Mouse (Mus musculus) adrenal gland, postnatal 10 days (tissue): ENCODE data around the gene Gm21818. TPM values are rescaled to one million over a fixed set of nuclear protein-coding genes. Genes with fewer than 3 reads are reported as not detected.
"Not testable (repeated sequence)": the region's sequence is repeated elsewhere in the genome, so short reads cannot be mapped to it uniquely, and the experiment has no call there.

Experiments used
- DNase-seq: peaks from one replicate; pipeline ENCODE4 v3.0.0; 2021; ENCODE audit warnings: mixed read lengths
- long read RNA-seq, 2 experiments: library from polyadenylated mRNA; stranded (forward); transcript quantifications; one replicate each; pipeline ENCODE4 v2.0.0; 2021
- total RNA-seq, 2 experiments: library from RNA; stranded (reverse); gene quantifications; 2 replicates each; pipeline ENCODE4 v1.2.3; 2021

Gene Gm21818
- total RNA-seq, result not detected
- long read RNA-seq, experiment 1, result 0 reads
- long read RNA-seq, experiment 2, result 0 reads

DNA sequence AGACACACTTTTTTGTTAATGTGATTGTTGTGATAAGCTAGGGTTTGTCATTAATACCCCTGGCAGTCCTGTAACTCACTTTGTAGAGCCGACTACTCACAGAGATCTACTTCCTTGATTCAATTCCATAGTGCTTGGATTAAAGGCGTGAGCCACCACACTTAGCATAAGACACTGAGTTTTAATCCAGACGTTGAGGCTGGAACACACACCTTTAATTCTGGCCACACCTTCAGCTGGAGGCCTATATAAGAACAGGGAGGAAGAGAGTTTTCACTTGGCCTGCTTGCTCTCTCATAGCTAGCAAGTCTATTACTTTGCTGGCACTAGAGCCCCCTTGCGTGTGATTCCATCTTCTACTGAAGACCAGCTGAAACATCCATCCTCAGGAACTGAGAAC, at the start of gene Gm21818:
TSS of gene Gm21818 (plus strand) at position 301 of the 400 bp plus-strand sequence.
- DNase-seq, result not testable (repeated sequence)

DNA sequence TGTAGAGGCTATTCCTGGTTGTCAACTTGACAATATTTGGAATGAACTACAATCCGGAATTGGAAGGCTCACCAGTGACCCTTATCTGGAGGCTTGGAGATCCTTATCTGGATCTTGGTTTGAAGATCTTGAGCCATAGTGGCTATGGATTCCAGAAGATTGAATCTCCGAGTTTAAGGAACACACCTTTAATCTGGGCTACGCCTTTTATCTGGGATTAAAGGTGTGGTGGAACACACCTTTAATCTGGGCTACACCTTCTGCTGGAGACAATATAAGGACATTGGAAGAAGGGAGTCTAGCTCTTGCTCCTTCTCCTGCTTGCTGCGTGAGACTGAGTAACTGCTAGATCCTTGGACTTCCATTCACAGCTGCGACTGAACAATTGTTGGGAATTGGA, 32.3 kb upstream of the Gm21818 start, which contains the start of gene Gm20767:
TSS of gene Gm20767 (plus strand) at position 301 of the 400 bp plus-strand sequence.
- DNase-seq, result not testable (repeated sequence)

GRCm38 (mm10) chr13:120142348-120142747, 29.9 kb upstream of the Gm21818 start:
- DNase-seq, result not testable (repeated sequence)

DNA sequence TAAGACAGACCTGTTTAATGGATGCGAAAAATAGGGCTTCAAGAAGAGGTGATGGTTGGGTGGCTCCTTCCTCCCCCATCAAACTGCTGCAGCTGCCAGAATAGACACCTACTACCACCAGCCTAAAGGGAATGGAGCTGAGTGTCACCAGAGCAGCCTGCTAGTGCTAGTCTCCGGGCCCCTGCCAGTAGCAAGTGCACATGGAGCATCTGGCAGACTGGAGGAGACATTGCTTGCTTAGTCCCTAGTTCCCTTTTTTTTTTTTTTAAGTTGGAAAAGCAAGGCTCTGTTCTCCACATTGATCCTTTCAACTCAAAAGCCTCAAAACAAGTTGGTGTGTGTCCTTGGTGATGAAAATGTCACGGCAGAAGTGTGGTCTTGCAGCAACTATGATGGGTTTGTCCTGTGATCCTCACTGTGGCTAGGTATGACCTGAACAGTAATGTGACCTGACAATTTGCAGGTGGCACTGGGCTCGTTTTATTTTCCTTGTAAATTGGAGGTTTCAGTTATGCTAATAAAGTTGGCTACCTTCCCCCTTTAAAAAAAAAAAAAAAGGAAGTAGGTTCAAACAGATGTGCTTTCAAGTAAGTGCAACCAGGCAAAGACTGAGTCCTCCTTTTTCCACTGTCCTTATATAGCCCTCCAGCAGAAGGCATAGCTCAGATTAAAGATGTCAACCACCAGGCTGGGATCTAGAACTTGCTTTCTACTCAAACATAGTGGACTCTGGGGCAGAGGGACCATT, 22.4 kb upstream of the Gm21818 start:
- DNase-seq, result not testable (repeated sequence)

- DNase-seq, result not testable (repeated sequence)
Observed at GRCm38 (mm10) chr13:120150589-120150988, 21.6 kb upstream of the Gm21818 start.

- peak; percentile 25 for DNase-seq
Observed at GRCm38 (mm10) chr13:120168301-120168700, 3.9 kb upstream of the Gm21818 start.

DNA sequence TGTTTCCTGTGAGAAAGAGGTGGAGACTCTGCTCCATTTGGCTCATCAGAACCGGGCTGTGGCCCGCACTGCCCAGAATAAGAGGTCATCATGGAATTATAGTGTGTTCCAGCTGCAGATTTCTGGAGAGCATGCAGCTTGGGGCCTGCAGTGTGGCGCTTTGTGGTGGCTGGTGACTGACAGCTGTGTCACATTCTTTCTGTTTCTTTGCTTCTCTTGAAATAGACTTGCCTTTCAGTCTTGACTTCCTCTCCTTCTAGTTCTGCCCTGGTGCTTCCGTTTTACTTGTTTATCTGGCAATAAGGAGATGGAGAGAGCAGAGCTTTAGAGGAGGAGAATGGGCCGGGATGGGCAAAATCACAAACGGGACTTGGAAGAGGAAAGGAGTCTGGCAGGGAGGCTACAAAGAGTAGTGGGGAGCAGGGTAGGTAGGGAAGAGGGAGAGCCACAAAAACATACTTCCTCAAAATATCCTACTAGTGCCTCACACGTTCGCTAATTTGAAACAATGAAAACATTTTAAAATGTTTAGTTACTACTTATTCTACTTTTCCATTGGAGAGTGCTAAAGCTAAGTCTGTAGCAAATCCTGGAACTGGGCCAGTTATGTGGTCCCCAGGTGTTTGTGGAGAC, 24.1 kb downstream of the Gm21818 start:
- DNase-seq, result not testable (repeated sequence)

DNA sequence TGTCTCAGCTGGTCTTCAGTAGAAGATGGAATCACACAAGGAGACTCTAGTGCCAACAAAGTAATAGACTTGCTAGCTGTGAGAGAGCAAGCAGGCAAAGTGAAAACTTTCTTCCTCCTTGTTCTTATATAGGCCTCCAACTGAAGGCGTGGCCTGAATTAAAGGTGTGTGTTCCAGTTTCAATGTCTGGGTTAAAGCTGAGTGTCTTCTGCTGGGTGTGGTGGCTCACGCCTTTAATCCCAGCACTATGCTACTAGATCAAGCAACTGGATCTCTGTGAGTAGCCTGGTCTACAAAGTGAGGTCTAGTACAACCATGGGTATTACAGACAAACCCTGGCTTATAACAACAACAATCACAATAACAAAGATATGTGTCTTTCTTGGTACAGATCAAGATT, 43.6 kb downstream of the Gm21818 start, which contains the start of gene Gm21762:
TSS of gene Gm21762 (minus strand) at position 101 of the 400 bp plus-strand sequence.
- DNase-seq, result not testable (repeated sequence)

- DNase-seq, result not testable (repeated sequence)
Observed at GRCm38 (mm10) chr13:120220922-120221321, 48.7 kb downstream of the Gm21818 start.

GRCm38 (mm10) chr13:120223012-120223659, 50.9 kb downstream of the Gm21818 start:
- DNase-seq, result not testable (repeated sequence)

Other genes starting within 250 kb of the Gm21818 start
- not detected for gene Gm21761, start 243.2 kb upstream of the Gm21818 start, total RNA-seq
- gene B020031M17Rik, start 221.6 kb upstream of the Gm21818 start, total RNA-seq, result not detected
- not detected for gene Gm36079, start 145.4 kb upstream of the Gm21818 start, total RNA-seq
- under 1 TPM; 0.36 to 0.45 TPM for gene Gm21188, start 120.2 kb upstream of the Gm21818 start, total RNA-seq
- gene Gm20767, start 32.2 kb upstream of the Gm21818 start, total RNA-seq, result not detected
- not detected for gene Gm21762, start 43.5 kb downstream of the Gm21818 start, total RNA-seq
- not detected for gene Gm21731, start 66.7 kb downstream of the Gm21818 start, total RNA-seq
- gene AF067061, start 90.7 kb downstream of the Gm21818 start, total RNA-seq, result not detected
- under 1 TPM in 1 of 2 experiments, not detected in 1; 0.21 TPM for gene BC147527, start 128.0 kb downstream of the Gm21818 start, total RNA-seq
- gene Tcstv3, start 144.4 kb downstream of the Gm21818 start, total RNA-seq, result not detected